Mouse (Mus musculus): ENCODE measurements around the gene Foxn3. TPM values are rescaled to one million over a fixed set of nuclear protein-coding genes. Genes with fewer than 3 reads are reported as not detected.
"Not testable (repeated sequence)": the region's sequence is repeated elsewhere in the genome, so short reads cannot be mapped to it uniquely, and the experiment has no call there.

The Foxn3 gene
- total and polyA plus RNA-seq, 2 experiments, result 21.1 to 27.3 TPM

DNA sequence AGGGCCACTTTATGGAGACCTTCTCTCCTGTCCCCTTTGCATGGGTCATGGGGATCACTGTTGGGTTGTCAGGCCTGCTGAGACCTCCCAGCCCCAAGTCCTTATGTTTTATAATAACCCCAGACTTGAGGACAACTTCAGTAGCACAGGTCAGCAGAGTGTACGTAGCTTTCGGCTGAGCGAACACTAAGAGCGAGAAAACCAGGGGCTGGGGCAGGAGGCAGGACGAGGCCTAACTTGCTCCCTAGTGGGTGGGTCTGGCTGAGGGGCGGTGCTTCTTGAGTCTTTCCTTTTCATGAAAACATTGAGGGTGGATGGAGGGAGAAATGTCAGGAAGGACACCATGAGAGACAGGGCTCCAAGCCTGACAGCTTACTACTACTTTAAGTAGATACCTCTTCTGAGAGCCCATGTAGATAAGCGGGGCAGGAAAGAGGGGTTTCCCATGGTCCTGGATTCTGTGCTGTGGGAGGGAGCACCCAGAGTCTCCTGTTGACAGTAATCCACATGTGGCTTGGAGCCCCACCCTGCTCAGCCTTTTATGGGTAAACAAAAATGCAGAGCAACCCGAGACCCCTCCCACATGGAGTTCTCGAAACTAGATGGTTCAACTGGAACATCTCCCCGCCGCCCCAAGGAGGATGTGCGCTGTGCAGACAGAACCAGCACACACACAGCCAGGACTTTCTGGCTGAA lies 364.8 kb downstream of the Foxn3 start:
- TF ChIP-seq POLR2A (IDR thresholded peaks at IDR 0.05; ENCODE audit: extremely low read depth, insufficient read depth, low read length) (no peak), CTCF (IDR thresholded peaks at IDR 0.05; ENCODE audit: low read depth, low read length) (no peak)
- DNase-seq (ENCODE audit: extremely low read depth, low read depth, low spot score), result no peak
- Histone ChIP-seq H3K27me3 (ENCODE audit: control insufficient read depth, insufficient read depth, low read length) (no peaks in the 10 kb centered on the region), H3K9ac (ENCODE audit: low read depth, low read length) (no peak overlapping the region), H3K4me3 (ENCODE audit: insufficient read depth, low read depth, low read length) (no peak overlapping the region), H3K36me3 (ENCODE audit: control insufficient read depth, insufficient read depth, low read length) (0 out of 2 replicates have a peak, but pooled peaks cover 2% of the 10 kb centered on the region), H3K4me1 (ENCODE audit: control insufficient read depth, insufficient read depth, low read length) (0 out of 2 replicates have a peak, but pooled peaks cover 2% of the 10 kb centered on the region), H3K27ac (replicated peaks; ENCODE audit: insufficient read depth, low read depth, low read length) (no peak overlapping the region), H3K79me2 (ENCODE audit: control insufficient read depth, insufficient read depth, low read length) (0 out of 2 replicates have a peak, but pooled peaks cover 3% of the 10 kb centered on the region)
- WGBS, result 97% methylated on average over 12 of the region's 12 CpGs

DNA sequence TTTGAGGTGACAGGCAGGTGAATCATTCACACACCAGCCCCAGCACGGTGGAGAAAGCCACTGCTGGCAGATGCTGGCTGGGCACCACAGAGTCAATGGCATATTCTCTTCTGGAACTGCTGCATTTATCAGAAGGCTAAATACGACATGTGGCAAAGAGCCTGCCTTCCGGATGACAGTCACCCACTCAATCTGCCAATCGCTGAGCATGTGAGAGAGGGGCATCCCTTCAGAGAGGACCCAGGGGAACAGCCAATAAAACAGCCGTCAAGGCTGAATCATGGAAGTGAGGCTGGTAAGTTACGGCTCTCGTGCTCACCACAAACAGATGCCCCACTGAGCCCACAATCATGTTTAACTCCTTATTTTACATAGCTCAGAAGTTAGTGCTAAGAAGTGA lies 366.4 kb downstream of the Foxn3 start:
- DNase-seq (ENCODE audit: extremely low read depth, low read depth, low spot score), result no peak
- WGBS, result 94% methylated on average over 7 of the region's 7 CpGs
- H3K27ac ChIP-seq (replicated peaks; ENCODE audit: insufficient read depth, low read depth, low read length), result no peak overlapping the region
- no peak overlapping the region for H3K9ac ChIP-seq (ENCODE audit: low read depth, low read length)
- no peak overlapping the region for H3K4me3 ChIP-seq (ENCODE audit: insufficient read depth, low read depth, low read length)
- H3K36me3 ChIP-seq (ENCODE audit: control insufficient read depth, insufficient read depth, low read length), result 0 out of 2 replicates have a peak, but pooled peaks cover 2% of the 10 kb centered on the region
- H3K4me1 ChIP-seq (ENCODE audit: control insufficient read depth, insufficient read depth, low read length), result 0 out of 2 replicates have a peak, but pooled peaks cover 2% of the 10 kb centered on the region
- TF ChIP-seq CTCF (IDR thresholded peaks at IDR 0.05; ENCODE audit: low read depth, low read length) (no peak), POLR2A (IDR thresholded peaks at IDR 0.05; ENCODE audit: extremely low read depth, insufficient read depth, low read length) (no peak)
- H3K79me2 ChIP-seq (ENCODE audit: control insufficient read depth, insufficient read depth, low read length), result 0 out of 2 replicates have a peak, but pooled peaks cover 3% of the 10 kb centered on the region
- no peaks in the 10 kb centered on the region for H3K27me3 ChIP-seq (ENCODE audit: control insufficient read depth, insufficient read depth, low read length)

DNA sequence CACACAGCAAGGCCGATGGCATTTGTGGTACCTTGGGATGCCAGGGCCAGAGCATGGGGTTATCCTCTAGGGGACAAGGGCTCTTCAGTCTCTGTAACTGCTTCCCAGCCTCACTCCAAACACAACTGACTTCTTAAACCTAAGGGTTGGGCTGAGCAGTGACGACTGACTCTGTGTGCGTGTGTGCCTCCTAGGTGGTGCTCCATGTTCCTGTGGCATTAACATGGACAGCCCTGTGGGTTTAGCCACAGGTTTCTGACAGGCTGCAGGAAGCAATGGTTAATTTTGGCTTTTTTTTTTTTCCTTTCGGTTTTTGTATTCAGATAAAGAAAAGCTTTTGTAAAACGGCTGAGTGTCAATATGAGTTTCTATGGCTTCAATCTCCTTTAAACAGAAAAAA lies 367.7 kb downstream of the Foxn3 start:
- Histone ChIP-seq H3K4me3 (ENCODE audit: insufficient read depth, low read depth, low read length) (no peak overlapping the region), H3K27me3 (ENCODE audit: control insufficient read depth, insufficient read depth, low read length) (no peaks in the 10 kb centered on the region), H3K79me2 (ENCODE audit: control insufficient read depth, insufficient read depth, low read length) (no peaks in the 10 kb centered on the region), H3K36me3 (ENCODE audit: control insufficient read depth, insufficient read depth, low read length) (0 out of 2 replicates have a peak, but pooled peaks cover 2% of the 10 kb centered on the region), H3K9ac (ENCODE audit: low read depth, low read length) (no peak overlapping the region), H3K4me1 (ENCODE audit: control insufficient read depth, insufficient read depth, low read length) (no peaks in the 10 kb centered on the region), H3K27ac (replicated peaks; ENCODE audit: insufficient read depth, low read depth, low read length) (no peak overlapping the region)
- DNase-seq (ENCODE audit: extremely low read depth, low read depth, low spot score), result no peak
- 88% methylated on average over 5 of the region's 5 CpGs for WGBS
- no peak for TF ChIP-seq CTCF (IDR thresholded peaks at IDR 0.05; ENCODE audit: low read depth, low read length)
- TF ChIP-seq POLR2A (IDR thresholded peaks at IDR 0.05; ENCODE audit: extremely low read depth, insufficient read depth, low read length), result no peak

DNA sequence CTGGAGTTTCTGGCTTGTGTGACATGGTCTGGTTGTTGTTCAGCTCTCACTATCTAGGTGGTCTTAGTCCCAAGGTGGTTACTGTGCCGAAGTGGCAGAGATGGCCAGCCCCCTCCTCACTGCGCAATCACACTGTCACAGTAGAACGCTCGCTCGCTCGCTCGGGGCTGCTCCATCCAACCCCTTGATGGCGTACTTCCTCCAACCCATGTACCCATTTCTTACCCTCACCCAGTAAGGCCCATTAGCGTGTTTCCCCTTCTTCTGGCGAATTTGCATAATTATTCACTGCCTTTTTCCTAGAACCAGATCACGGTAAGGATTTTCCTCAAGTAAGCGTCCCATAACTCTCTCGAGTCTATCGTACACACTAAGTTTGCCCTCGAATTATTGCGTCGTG lies 369.3 kb downstream of the Foxn3 start:
- H3K36me3 ChIP-seq (ENCODE audit: control insufficient read depth, insufficient read depth, low read length); H3K79me2 ChIP-seq (ENCODE audit: control insufficient read depth, insufficient read depth, low read length); H3K4me3 ChIP-seq (ENCODE audit: insufficient read depth, low read depth, low read length); H3K9ac ChIP-seq (ENCODE audit: low read depth, low read length); DNase-seq (ENCODE audit: extremely low read depth, low read depth, low spot score); H3K4me1 ChIP-seq (ENCODE audit: control insufficient read depth, insufficient read depth, low read length); H3K27me3 ChIP-seq (ENCODE audit: control insufficient read depth, insufficient read depth, low read length); H3K27ac ChIP-seq (replicated peaks; ENCODE audit: insufficient read depth, low read depth, low read length): not testable (repeated sequence)
- WGBS, result 96% methylated on average over 17 of the region's 17 CpGs

DNA sequence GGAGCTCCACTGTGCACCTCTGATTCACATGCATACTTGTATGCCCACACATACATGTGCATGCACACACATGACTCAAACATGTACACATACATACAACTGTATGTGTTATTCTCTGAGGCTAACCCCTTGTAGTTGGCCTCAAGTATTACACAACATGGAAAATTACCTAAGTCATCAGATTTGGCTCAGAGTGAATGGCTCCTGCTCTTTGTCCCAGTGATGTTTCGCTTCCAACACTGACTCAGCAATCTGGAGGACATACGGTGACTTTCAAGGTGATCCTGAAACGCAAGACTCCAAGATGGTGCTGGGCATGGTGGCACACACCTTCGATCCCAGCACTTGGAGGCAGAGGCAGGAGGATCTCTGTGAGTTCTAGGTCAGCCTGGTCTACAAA lies 375.7 kb downstream of the Foxn3 start:
- TF ChIP-seq CTCF (IDR thresholded peaks at IDR 0.05; ENCODE audit: low read depth, low read length) (no peak), POLR2A (IDR thresholded peaks at IDR 0.05; ENCODE audit: extremely low read depth, insufficient read depth, low read length) (no peak)
- peak; percentile 90 for DNase-seq (ENCODE audit: extremely low read depth, low read depth, low spot score)
- 29% methylated on average over 4 of the region's 4 CpGs for WGBS
- Histone ChIP-seq H3K36me3 (ENCODE audit: control insufficient read depth, insufficient read depth, low read length) (no peaks in the 10 kb centered on the region), H3K27ac (replicated peaks; ENCODE audit: insufficient read depth, low read depth, low read length) (no peak overlapping the region), H3K27me3 (ENCODE audit: control insufficient read depth, insufficient read depth, low read length) (no peaks in the 10 kb centered on the region), H3K79me2 (ENCODE audit: control insufficient read depth, insufficient read depth, low read length) (no peaks in the 10 kb centered on the region), H3K9ac (ENCODE audit: low read depth, low read length) (no peak overlapping the region), H3K4me3 (ENCODE audit: insufficient read depth, low read depth, low read length) (no peak overlapping the region), H3K4me1 (ENCODE audit: control insufficient read depth, insufficient read depth, low read length) (peaks cover 2% of the 10 kb centered on the region; the same call in 1 of the 2 replicates)

DNA sequence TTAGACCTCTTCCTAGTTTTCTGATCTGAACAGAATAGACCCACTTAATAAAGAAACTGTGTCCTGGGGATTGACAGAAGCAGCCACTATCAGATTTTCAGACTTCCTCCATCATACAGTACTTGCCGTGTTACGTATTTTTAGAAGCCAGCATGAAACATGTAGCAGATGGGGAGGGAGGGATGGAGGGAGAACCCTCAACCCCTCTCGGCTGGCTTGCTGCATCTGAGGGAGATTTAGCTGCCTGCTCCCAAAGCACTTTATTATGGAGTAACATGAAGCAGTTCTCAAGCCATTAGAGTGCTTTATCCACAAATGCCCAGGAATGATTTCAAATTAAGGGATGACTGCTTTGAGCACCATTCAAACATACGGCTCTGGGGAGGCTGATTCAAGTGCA lies 377.1 kb downstream of the Foxn3 start:
- no peak for TF ChIP-seq POLR2A (IDR thresholded peaks at IDR 0.05; ENCODE audit: extremely low read depth, insufficient read depth, low read length)
- no peak for TF ChIP-seq CTCF (IDR thresholded peaks at IDR 0.05; ENCODE audit: low read depth, low read length)

More for the DNA sequence above, 377.1 kb downstream of the Foxn3 start:
- WGBS, result 86% methylated on average over 4 of the region's 4 CpGs
- H3K27ac ChIP-seq (replicated peaks; ENCODE audit: insufficient read depth, low read depth, low read length), result no peak overlapping the region
- H3K79me2 ChIP-seq (ENCODE audit: control insufficient read depth, insufficient read depth, low read length), result no peaks in the 10 kb centered on the region
- H3K36me3 ChIP-seq (ENCODE audit: control insufficient read depth, insufficient read depth, low read length), result no peaks in the 10 kb centered on the region
- no peaks in the 10 kb centered on the region for H3K27me3 ChIP-seq (ENCODE audit: control insufficient read depth, insufficient read depth, low read length)
- no peak for DNase-seq (ENCODE audit: extremely low read depth, low read depth, low spot score)
- H3K4me1 ChIP-seq (ENCODE audit: control insufficient read depth, insufficient read depth, low read length), result peaks cover 2% of the 10 kb centered on the region; the same call in 1 of the 2 replicates
- no peak overlapping the region for H3K9ac ChIP-seq (ENCODE audit: low read depth, low read length)
- no peak overlapping the region for H3K4me3 ChIP-seq (ENCODE audit: insufficient read depth, low read depth, low read length)

Measured in liver, adult 2 months (tissue).